Mouse (Mus musculus): ENCODE results near the gene Ptrh2.

The Ptrh2 gene

GRCm38 (mm10) chr11:86667553-86667952, 16.2 kb upstream of the Ptrh2 start:
- intact Hi-C loops (cut with DNase I), result no loop called here

- intact Hi-C loops (cut with DNase I), result no loop called here
Observed at GRCm38 (mm10) chr11:86668169-86668568, 15.6 kb upstream of the Ptrh2 start.

- intact Hi-C loops (cut with DNase I), result no loop called here
Observed at GRCm38 (mm10) chr11:86671041-86671675, 12.6 kb upstream of the Ptrh2 start.

- intact Hi-C loops (cut with DNase I), result no loop called here
Observed at GRCm38 (mm10) chr11:86672772-86673171, 11.0 kb upstream of the Ptrh2 start.

GRCm38 (mm10) chr11:86675520-86675919, 8.3 kb upstream of the Ptrh2 start:
- intact Hi-C loops (cut with DNase I), result no loop called here

- intact Hi-C loops (cut with DNase I), result no loop called here
Observed at GRCm38 (mm10) chr11:86678957-86679356, 4.8 kb upstream of the Ptrh2 start.

- intact Hi-C loops (cut with DNase I), result no loop called here
Observed at GRCm38 (mm10) chr11:86680729-86681128, 3.1 kb upstream of the Ptrh2 start.

- intact Hi-C loops (cut with DNase I), result no loop called here
Observed at GRCm38 (mm10) chr11:86681423-86681822, 2.4 kb upstream of the Ptrh2 start.

GRCm38 (mm10) chr11:86682861-86683260, 924 bp upstream of the Ptrh2 start:
- intact Hi-C loops (cut with DNase I), result no loop called here

GRCm38 (mm10) chr11:86684126-86685012, 584 bp downstream of the Ptrh2 start:
- intact Hi-C loops (cut with DNase I), result no loop called here

DNA sequence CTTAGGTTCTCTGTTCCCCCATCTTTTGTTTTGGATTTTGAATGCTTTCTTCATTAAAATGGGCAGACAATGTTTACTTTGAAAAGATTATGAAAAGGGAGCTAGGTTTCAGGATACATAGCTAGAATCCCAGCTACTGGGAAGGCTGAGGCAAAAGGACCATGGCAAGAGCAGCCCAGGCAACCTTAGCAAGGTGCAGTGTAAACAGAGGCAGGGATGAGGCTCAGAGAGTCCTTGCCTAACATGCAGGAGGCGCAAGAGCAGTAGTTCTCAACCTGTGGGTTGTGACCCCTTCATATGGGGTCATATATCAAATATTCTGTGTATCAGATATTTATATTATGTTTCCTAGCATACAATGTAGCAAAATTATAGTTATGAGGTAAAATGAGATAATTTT, 1.6 kb downstream of the Ptrh2 start:
- intact Hi-C loops (cut with DNase I), result no loop called here

- intact Hi-C loops (cut with DNase I), result no loop called here
Observed at GRCm38 (mm10) chr11:86690383-86690782, 6.6 kb downstream of the Ptrh2 start.

- intact Hi-C loops (cut with DNase I), result no loop called here
Observed at GRCm38 (mm10) chr11:86691482-86691881, 7.7 kb downstream of the Ptrh2 start.

- intact Hi-C loops (cut with DNase I), result no loop called here
Observed at GRCm38 (mm10) chr11:86691956-86692355, 8.2 kb downstream of the Ptrh2 start.

GRCm38 (mm10) chr11:86692546-86692945, 8.8 kb downstream of the Ptrh2 start:
- intact Hi-C loops (cut with DNase I), result no loop called here

- intact Hi-C loops (cut with DNase I), result no loop called here
Observed at GRCm38 (mm10) chr11:86695461-86695860, 11.7 kb downstream of the Ptrh2 start.

- intact Hi-C loops (cut with DNase I), result no loop called here
Observed at GRCm38 (mm10) chr11:86701151-86701550, 17.4 kb downstream of the Ptrh2 start.

GRCm38 (mm10) chr11:86714606-86715005, 30.8 kb downstream of the Ptrh2 start:
- intact Hi-C loops (cut with DNase I), result no loop called here

GRCm38 (mm10) chr11:86717306-86718065, 33.7 kb downstream of the Ptrh2 start:
- intact Hi-C loops (cut with DNase I), result no loop called here

GRCm38 (mm10) chr11:86718369-86718768, 34.6 kb downstream of the Ptrh2 start:
- intact Hi-C loops (cut with DNase I), result no loop called here

DNA sequence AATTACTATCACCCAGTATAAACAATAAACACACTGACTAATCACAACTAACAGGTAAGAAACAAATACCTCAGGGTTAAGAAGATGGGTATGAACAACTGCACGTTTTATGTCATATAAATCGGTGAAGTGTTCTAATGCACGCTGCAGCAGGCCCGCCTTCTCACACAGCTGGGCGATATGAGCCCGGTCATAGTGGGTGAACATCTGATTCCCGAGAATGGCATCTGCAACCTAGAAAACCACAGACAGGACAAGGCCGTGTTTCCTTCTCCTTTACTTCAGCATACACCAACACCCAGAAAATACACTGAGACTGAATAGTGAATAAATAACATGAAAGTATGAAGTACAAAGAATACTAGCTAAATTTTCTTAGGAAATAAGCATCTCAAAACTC, 35.6 kb downstream of the Ptrh2 start:
- intact Hi-C loops (cut with DNase I), result no loop called here

DNA sequence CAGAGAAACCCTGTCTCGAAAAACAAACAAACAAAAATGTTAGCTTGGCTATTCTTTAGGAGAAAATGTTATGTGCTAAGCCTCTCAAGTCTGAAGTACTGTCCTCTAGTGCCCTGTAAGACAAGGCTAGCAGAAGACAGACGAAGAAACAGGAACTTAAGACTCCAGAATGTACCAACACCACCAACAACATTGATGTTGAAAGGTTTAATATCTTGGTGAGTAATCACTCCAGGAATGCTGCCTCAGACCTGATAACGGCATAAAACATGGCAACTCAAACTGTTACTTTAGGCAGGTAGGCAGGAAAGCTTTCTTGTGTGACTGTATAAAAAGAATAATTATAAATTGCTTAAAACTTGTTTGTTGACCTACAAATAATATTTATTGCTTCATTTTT, 40.2 kb downstream of the Ptrh2 start:
- intact Hi-C loops (cut with DNase I), result no loop called here

All from adrenal gland (tissue).